Mouse (Mus musculus) hindbrain, postnatal 0 days (tissue): ENCODE results near the gene Pdcl2. TPM values are rescaled to one million over a fixed set of nuclear protein-coding genes. Genes with fewer than 3 reads are reported as not detected.

Experiments used
- ATAC-seq: fragments of 200-750 bp; cut with Nextera tagmentation; 2 replicates; pipeline ENCODE4 v1.8.0; 2017; ENCODE audit warnings: mild to moderate bottlenecking, moderate TSS enrichment, moderate library complexity
- DNase-seq: peaks from one replicate; pipeline ENCODE4 v3.0.0-alpha.2; 2015; ENCODE audit warnings: low spot score
- H3K27ac ChIP-seq: fragments of 300-500 bp; sonication (generic); 2 replicates; pipeline ENCODE4 v1.5.1; 2014; ENCODE audit warnings: mild to moderate bottlenecking
- H3K27me3 ChIP-seq: fragments of 300-500 bp; sonication (generic); 2 replicates; pipeline ENCODE4 v1.6.1; 2014; ENCODE audit warnings: low read length, mixed read lengths; ENCODE audit not compliant: insufficient read depth
- H3K36me3 ChIP-seq: fragments of 300-500 bp; sonication (generic); 2 replicates; pipeline ENCODE4 v1.6.1; 2014; ENCODE audit warnings: low read length, mixed read lengths; ENCODE audit not compliant: insufficient read depth
- H3K4me1 ChIP-seq: fragments of 300-500 bp; sonication (generic); 2 replicates; pipeline ENCODE4 v1.6.1; 2014; ENCODE audit warnings: antibody characterized with exemption, low read length, mixed read lengths; ENCODE audit not compliant: insufficient read depth
- H3K4me2 ChIP-seq: fragments of 300-500 bp; sonication (generic); 2 replicates; pipeline ENCODE4 v1.6.1; 2014; ENCODE audit warnings: low read depth, mild to moderate bottlenecking, low read length, moderate library complexity, mixed read lengths
- H3K4me3 ChIP-seq: fragments of 300-500 bp; sonication (generic); 2 replicates; pipeline ENCODE4 v1.5.1; 2014; ENCODE audit warnings: low read length
- H3K9ac ChIP-seq: fragments of 300-500 bp; sonication (generic); replicated peaks from 2 replicates; pipeline ENCODE4 v1.6.1; 2014; ENCODE audit warnings: mild to moderate bottlenecking, low read length, moderate library complexity, mixed read lengths
- H3K9me3 ChIP-seq: fragments of 300-500 bp; sonication (generic); 2 replicates; pipeline ENCODE4 v1.6.1; 2016; ENCODE audit warnings: low read length, mixed read lengths
- CTCF ChIP-seq: IDR thresholded peaks from 2 replicates; pipeline ENCODE4 v1.5.1; 2016; ENCODE audit warnings: antibody characterized with exemption, control low read depth, low read depth
- WGBS: fragments of 180-500 bp; shearing (Covaris S2); extraction: QIAGEN DNeasy Blood & Tissue Kit; methylation state at CpG from one replicate; pipeline ENCODE4 v1.1.7; 2014; 5-methylcytosine and 5-hydroxymethylcytosine counted together
- polyA plus RNA-seq: library from polyadenylated mRNA; unstranded; fragments of >200 nt; fragmentation: Nextera tagmentation; extraction: Ambion mirVana; gene quantifications from 2 replicates; pipeline ENCODE4 v1.2.1, GENCODE M21; 2015
- total RNA-seq: library from RNA; depleted of rRNA; stranded (reverse); fragments of >200 nt; gene quantifications from 2 replicates; pipeline ENCODE4 v1.2.3, GENCODE M21; 2014

Pdcl2 gene
- total and polyA plus RNA-seq, 2 experiments from 2014 or later, result not detected

GRCm38 (mm10) chr5:76304452-76305341 is 26.3 kb downstream of the Pdcl2 start, which contains the start of gene Clock:
TSS of gene Clock (minus strand) at chr5:76304792.
- peak within 1 kb of the TSS; percentile 98 for H3K9ac ChIP-seq
- H3K4me1 ChIP-seq, result peaks cover 6% of the 10 kb centered on the region; the same call in 1 of the 2 replicates
- DNase-seq (peak; percentile 95), ATAC-seq (peak; percentile 92)
- no peaks in the 10 kb centered on the region for H3K36me3 ChIP-seq
- H3K4me3 ChIP-seq, result peak within 1 kb of the TSS; percentile 99
- no peak for TF ChIP-seq CTCF
- no peaks in the 10 kb centered on the region for H3K27me3 ChIP-seq
- peak within 1 kb of the TSS; percentile 93 for H3K4me2 ChIP-seq
- peak within 1 kb of the TSS; percentile 93 for H3K27ac ChIP-seq
- 2% methylated on average over 78 of the region's 104 CpGs for WGBS
- H3K9me3 ChIP-seq, result no peaks in the 10 kb centered on the region

- peak; percentile 92 for DNase-seq
- H3K27me3 ChIP-seq, result no peaks in the 10 kb centered on the region
Measured at GRCm38 (mm10) chr5:76303745-76304451, 27.1 kb downstream of the Pdcl2 start.

DNA sequence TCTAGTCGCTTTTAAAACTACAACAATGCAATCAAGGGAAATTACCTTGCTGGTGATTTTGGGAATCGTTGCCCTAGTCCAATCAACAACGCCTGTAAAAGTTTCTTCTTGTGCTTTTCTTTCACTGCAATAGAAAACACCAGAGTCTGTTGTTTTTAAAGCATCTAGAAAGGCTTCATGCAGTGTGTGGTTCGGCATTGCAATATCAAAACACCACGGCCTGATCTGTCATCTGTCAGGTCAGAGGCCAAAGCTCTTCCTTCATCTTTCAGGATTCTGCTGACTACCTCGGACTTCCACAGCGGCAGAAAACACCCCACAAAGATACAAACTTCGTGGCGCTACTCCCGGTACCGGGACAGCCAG is 27.6 kb downstream of the Pdcl2 start:
- Histone ChIP-seq H3K4me3 (peak overlapping the region; percentile 99), H3K9ac (peak overlapping the region; percentile 98), H3K9me3 (no peaks in the 10 kb centered on the region), H3K4me2 (peak overlapping the region; percentile 93), H3K36me3 (no peaks in the 10 kb centered on the region), H3K27ac (peak overlapping the region; percentile 93), H3K27me3 (no peaks in the 10 kb centered on the region), H3K4me1 (peaks cover 6% of the 10 kb centered on the region; the same call in 1 of the 2 replicates)
- 5% methylated on average over 11 of the region's 11 CpGs for WGBS
- DNase-seq, result no peak
- ATAC-seq, result no peak
- no peak for TF ChIP-seq CTCF

More at GRCm38 (mm10) chr5:76303745-76304451, 27.1 kb downstream of the Pdcl2 start:
- H3K9ac ChIP-seq, result peak overlapping the region; percentile 98
- H3K9me3 ChIP-seq, result no peaks in the 10 kb centered on the region
- peaks cover 6% of the 10 kb centered on the region; the same call in 1 of the 2 replicates for H3K4me1 ChIP-seq
- peak overlapping the region; percentile 99 for H3K4me3 ChIP-seq
- TF ChIP-seq CTCF, result no peak
- ATAC-seq, result peak; percentile 90
- H3K4me2 ChIP-seq, result peak overlapping the region; percentile 93
- peak overlapping the region; percentile 93 for H3K27ac ChIP-seq
- H3K36me3 ChIP-seq, result no peaks in the 10 kb centered on the region
- WGBS, result 2% methylated on average over 79 of the region's 100 CpGs

GRCm38 (mm10) chr5:76302009-76302408 is 28.9 kb downstream of the Pdcl2 start:
- peak overlapping the region; percentile 11 for H3K4me2 ChIP-seq
- no peak overlapping the region for H3K27ac ChIP-seq

GRCm38 (mm10) chr5:76289234-76289691 is 41.7 kb downstream of the Pdcl2 start:
- no peak for TF ChIP-seq CTCF
- no peaks in the 10 kb centered on the region for H3K27me3 ChIP-seq
- no peaks in the 10 kb centered on the region for H3K36me3 ChIP-seq
- no peak overlapping the region for H3K9ac ChIP-seq
- DNase-seq (no peak), ATAC-seq (no peak)
- no peaks in the 10 kb centered on the region for H3K9me3 ChIP-seq
- WGBS, result 76% methylated on average over 8 of the region's 8 CpGs
- no peak overlapping the region for H3K4me2 ChIP-seq
- no peak overlapping the region for H3K4me3 ChIP-seq
- no peaks in the 10 kb centered on the region for H3K4me1 ChIP-seq
- no peak overlapping the region for H3K27ac ChIP-seq

More at GRCm38 (mm10) chr5:76302009-76302408, 28.9 kb downstream of the Pdcl2 start:
- TF ChIP-seq CTCF, result peak; percentile 42
- H3K36me3 ChIP-seq, result no peaks in the 10 kb centered on the region
- no peak overlapping the region for H3K4me3 ChIP-seq
- H3K27me3 ChIP-seq, result no peaks in the 10 kb centered on the region
- peaks cover 6% of the 10 kb centered on the region; the same call in 1 of the 2 replicates for H3K4me1 ChIP-seq
- no peaks in the 10 kb centered on the region for H3K9me3 ChIP-seq
- WGBS, result 83% methylated on average over 2 of the region's 2 CpGs
- no peak for ATAC-seq
- H3K9ac ChIP-seq, result no peak overlapping the region
- no peak for DNase-seq

GRCm38 (mm10) chr5:76288256-76288655 is 42.7 kb downstream of the Pdcl2 start:
- H3K9ac ChIP-seq, result no peak overlapping the region
- no peak overlapping the region for H3K27ac ChIP-seq
- DNase-seq (no peak), ATAC-seq (no peak)
- H3K36me3 ChIP-seq, result no peaks in the 10 kb centered on the region
- H3K9me3 ChIP-seq, result no peaks in the 10 kb centered on the region
- H3K4me1 ChIP-seq, result no peaks in the 10 kb centered on the region
- H3K27me3 ChIP-seq, result no peaks in the 10 kb centered on the region
- H3K4me2 ChIP-seq, result no peak overlapping the region
- H3K4me3 ChIP-seq, result no peak overlapping the region
- 91% methylated on average over 3 of the region's 3 CpGs for WGBS
- no peak for TF ChIP-seq CTCF
